Mouse (Mus musculus): ENCODE measurements around the gene Shisa3.

GRCm38 (mm10) chr5:67640596-67641312, 33.1 kb downstream of the Shisa3 start:
- no peak for TF ChIP-seq POLR2A (IDR thresholded peaks at IDR 0.05; ENCODE audit: control insufficient read depth, low read depth, low read length)
- no peak for TF ChIP-seq CTCF (IDR thresholded peaks at IDR 0.05; ENCODE audit: control insufficient read depth, insufficient read depth, insufficient replicate concordance, low read depth, low read length)
